Mouse (Mus musculus) gastrocnemius, postnatal 25 days (tissue): ENCODE results near the gene H2-Q7. TPM values are rescaled to one million over a fixed set of nuclear protein-coding genes. Genes with fewer than 3 reads are reported as not detected.
A peak's percentile ranks its signal among the peaks of the same experiment; 100 is the strongest.
"Not testable (repeated sequence)": the region's sequence is repeated elsewhere in the genome, so short reads cannot be mapped to it uniquely, and the experiment has no call there.

Experiments used
- DNase-seq: peaks from one replicate; pipeline ENCODE4 v3.0.0; 2022
- long read RNA-seq, 2 experiments: library from polyadenylated mRNA; stranded (forward); transcript quantifications; one replicate each; pipeline ENCODE4 v2.0.0; 2021
- total RNA-seq, 2 experiments: library from RNA; stranded (reverse); gene quantifications; 1 replicate in 1 of 2; 2 replicates in 1 of 2; pipeline ENCODE4 v1.2.3; 2021

The H2-Q7 gene
- under 1 TPM; 0.38 to 0.70 TPM for total RNA-seq
- long read RNA-seq, experiment 1, result 0 reads
- long read RNA-seq, experiment 2, result 0 reads

- DNase-seq, result peak; percentile 55
Measured at GRCm38 (mm10) chr17:35438885-35439284, at the start of gene H2-Q7. Gene H2-Q7 (plus strand): TSS chr17:35439155.

GRCm38 (mm10) chr17:35389796-35390195 lies 49.2 kb upstream of the H2-Q7 start:
- not testable (repeated sequence) for DNase-seq

GRCm38 (mm10) chr17:35392671-35393070 lies 46.3 kb upstream of the H2-Q7 start:
- not testable (repeated sequence) for DNase-seq

GRCm38 (mm10) chr17:35393864-35394800 lies 44.8 kb upstream of the H2-Q7 start:
- not testable (repeated sequence) for DNase-seq

GRCm38 (mm10) chr17:35396956-35397355 lies 42.0 kb upstream of the H2-Q7 start:
- not testable (repeated sequence) for DNase-seq

- not testable (repeated sequence) for DNase-seq
Measured at GRCm38 (mm10) chr17:35413057-35413456, 25.9 kb upstream of the H2-Q7 start.

GRCm38 (mm10) chr17:35415273-35416129 lies 23.5 kb upstream of the H2-Q7 start:
- DNase-seq, result not testable (repeated sequence)

- DNase-seq, result no peak
Measured at GRCm38 (mm10) chr17:35418772-35419171, 20.2 kb upstream of the H2-Q7 start.

GRCm38 (mm10) chr17:35419564-35419963 lies 19.4 kb upstream of the H2-Q7 start:
- not testable (repeated sequence) for DNase-seq

- not testable (repeated sequence) for DNase-seq
Measured at GRCm38 (mm10) chr17:35420206-35420810, 18.6 kb upstream of the H2-Q7 start.

- not testable (repeated sequence) for DNase-seq
Measured at GRCm38 (mm10) chr17:35421331-35421730, 17.6 kb upstream of the H2-Q7 start.

GRCm38 (mm10) chr17:35422360-35422759 lies 16.6 kb upstream of the H2-Q7 start:
- not testable (repeated sequence) for DNase-seq

- not testable (repeated sequence) for DNase-seq
Measured at GRCm38 (mm10) chr17:35423131-35423810, 15.7 kb upstream of the H2-Q7 start.

- not testable (repeated sequence) for DNase-seq
Measured at GRCm38 (mm10) chr17:35424106-35424505, 14.8 kb upstream of the H2-Q7 start.

- not testable (repeated sequence) for DNase-seq
Measured at GRCm38 (mm10) chr17:35424624-35425416, 14.1 kb upstream of the H2-Q7 start, which contains the start of gene H2-Q6. Gene H2-Q6 (plus strand): TSS chr17:35424850.

- DNase-seq, result not testable (repeated sequence)
Measured at GRCm38 (mm10) chr17:35425474-35425873, 13.5 kb upstream of the H2-Q7 start.

- not testable (repeated sequence) for DNase-seq
Measured at GRCm38 (mm10) chr17:35428883-35429282, 10.1 kb upstream of the H2-Q7 start.

GRCm38 (mm10) chr17:35430671-35431070 lies 8.3 kb upstream of the H2-Q7 start:
- not testable (repeated sequence) for DNase-seq

- DNase-seq, result not testable (repeated sequence)
Measured at GRCm38 (mm10) chr17:35432167-35432566, 6.8 kb upstream of the H2-Q7 start.

- DNase-seq, result not testable (repeated sequence)
Measured at GRCm38 (mm10) chr17:35434836-35435235, 4.1 kb upstream of the H2-Q7 start.
